Mouse (Mus musculus) kidney, adult 2 months (tissue): ENCODE measurements at regions not wholly inside any gene's neighbourhood (a gene's known extent, or its start where the extent isn't known, plus 50 kb on each side); places are given as distances from the start of the nearest gene placed in this dataset.

Experiments
- CTCF ChIP-seq: fragments of 200-500 bp; conservative IDR thresholded peaks from 2 replicates; pipeline ENCODE4 v1.5.1; 2011; ENCODE audit warnings: low read depth, mild to moderate bottlenecking, control low read depth, low read length, moderate library complexity, mixed read lengths; ENCODE audit not compliant: insufficient read depth, insufficient read length
- POLR2A ChIP-seq: fragments of 200-500 bp; IDR thresholded peaks from one replicate; pipeline ENCODE4 v1.6.1; 2011; ENCODE audit warnings: low read depth, low read length, control low read depth

GRCm38 (mm10) chr12:25784401-25784800, 630.7 kb downstream of the Rnf144a start:
- TF ChIP-seq POLR2A (no peak), CTCF (no peak)
